Mouse (Mus musculus) lung, adult 18-20 months (tissue): Measurements from ENCODE around the gene Sipa1l1.
A peak's percentile ranks its signal among the peaks of the same experiment; 100 is the strongest.

Source experiments
- DNase-seq, 2 experiments: peaks; one replicate each; pipeline ENCODE4 v3.0.0; 2022; ENCODE audit warnings: mixed read lengths in 2 of 2

Gene Sipa1l1

GRCm38 (mm10) chr12:82298662-82299460, 129.7 kb downstream of the Sipa1l1 start:
- no peak for DNase-seq

DNA sequence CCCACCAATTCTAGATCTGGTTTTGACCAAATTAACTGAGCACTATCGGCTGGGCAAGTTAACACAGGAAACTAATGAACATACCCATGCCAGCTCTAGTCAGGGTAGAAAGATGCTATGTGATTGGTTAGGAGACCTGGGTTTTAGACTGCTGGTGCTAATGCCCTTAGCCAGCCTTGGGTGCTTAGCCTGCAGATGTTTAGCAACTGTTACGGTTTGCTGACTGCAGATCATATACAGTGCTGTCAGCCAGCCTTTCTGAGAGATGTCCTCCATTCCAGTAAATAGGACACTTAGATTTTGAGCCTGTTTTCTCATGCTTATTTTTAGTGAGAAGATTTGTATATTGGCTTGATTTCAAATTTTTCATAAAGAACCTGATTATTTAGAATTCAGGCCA, 135.0 kb downstream of the Sipa1l1 start:
- DNase-seq, result no peak

DNA sequence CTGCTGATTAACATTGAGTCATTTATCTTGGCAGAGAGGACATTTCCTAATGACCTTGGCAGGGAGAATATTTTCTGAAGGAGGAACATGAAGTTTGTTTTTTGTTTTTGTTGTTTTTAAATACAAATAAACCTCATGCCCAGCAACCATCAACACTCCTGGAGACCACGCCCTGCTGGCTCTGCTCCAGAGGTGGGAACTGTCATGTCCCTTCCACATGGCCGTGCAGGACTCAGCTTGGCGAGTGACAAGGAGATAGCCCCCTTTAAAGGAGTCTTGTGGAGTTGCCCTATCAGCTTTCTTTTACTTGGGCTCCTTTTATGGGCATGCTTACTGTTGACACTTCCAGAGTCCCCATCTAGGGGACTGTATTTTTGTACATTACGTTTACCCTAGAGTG, 136.9 kb downstream of the Sipa1l1 start:
- DNase-seq, result peak in 1 of 2 experiments; percentile 16

DNA sequence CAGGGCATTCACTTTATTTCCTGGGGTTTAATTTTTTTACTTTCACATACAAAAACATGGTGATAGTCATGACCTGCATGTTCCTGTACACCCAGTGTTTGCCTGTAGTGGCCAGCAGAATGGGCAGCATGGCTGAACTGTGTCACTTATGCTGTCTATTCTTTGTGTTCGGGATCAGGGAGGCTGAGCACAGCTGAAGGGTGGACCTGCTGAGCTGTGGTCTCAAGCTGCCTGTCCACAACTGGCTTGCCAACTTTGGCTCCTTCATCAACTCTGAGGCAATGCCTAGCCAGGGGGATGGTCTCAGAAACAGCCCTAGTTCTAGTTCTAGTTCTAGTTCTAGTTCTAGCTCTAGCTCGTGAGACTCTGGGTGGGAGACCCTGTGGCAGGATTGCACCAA, 142.5 kb downstream of the Sipa1l1 start:
- DNase-seq, result no peak

DNA sequence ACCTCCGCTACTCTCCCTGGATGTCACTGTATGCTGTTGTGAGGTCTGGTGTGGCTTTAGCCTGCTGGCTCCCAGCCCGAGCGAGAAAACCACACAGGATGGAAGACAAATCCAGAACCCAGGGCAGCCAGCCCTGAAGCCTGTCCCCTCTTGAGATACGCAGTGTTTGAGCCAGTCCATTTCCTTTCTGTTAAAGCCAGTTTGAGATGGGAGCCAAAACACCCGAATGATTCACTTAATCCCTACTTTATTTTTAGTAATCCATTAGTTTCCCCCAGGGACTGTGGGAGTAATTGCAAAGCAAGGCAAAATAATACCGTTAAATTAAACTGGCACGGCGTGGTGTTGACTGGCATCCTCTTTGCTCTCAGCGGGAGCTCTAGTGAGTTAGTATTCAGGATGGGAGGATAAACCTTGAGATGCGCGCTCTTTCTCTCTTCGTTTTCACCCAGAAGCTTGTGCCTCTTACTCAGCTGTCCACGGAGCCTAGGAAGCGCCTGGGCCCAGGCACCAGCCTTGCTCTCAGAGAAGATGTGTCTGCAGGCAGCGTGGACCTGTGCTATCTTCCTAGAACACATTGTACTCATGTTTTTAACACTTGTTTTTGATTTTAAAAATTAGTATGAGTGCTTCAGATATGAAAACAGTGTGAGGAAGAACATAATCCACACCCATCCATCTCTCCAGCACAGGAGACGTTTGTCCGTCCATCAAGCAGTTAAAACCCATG, 143.1 kb downstream of the Sipa1l1 start:
- DNase-seq, result peak in 1 of 2 experiments; percentile 8

- no peak for DNase-seq
Observed at GRCm38 (mm10) chr12:82313091-82313490, 144.0 kb downstream of the Sipa1l1 start.

- no peak for DNase-seq
Observed at GRCm38 (mm10) chr12:82319436-82320131, 150.5 kb downstream of the Sipa1l1 start.

DNA sequence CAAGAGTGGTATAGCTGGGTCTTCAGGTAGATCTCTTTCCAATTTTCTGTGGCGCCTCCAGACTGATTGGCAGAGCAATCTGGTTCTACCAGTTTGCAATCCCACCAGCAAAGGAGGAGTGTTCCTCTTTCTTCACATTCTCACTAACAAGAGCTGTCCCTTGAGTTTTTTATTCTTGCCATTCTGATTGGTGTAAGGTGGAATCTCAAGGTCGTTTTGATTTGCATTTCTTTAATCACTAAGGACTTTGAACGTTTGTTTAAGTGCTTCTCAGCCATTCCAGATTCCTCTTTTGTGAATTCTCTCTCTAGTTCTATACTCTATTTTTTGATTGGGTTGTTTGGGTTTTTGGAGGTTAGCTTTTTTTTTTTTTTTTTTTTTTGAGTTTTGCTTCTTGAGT, 151.1 kb downstream of the Sipa1l1 start:
- DNase-seq, result no peak

DNA sequence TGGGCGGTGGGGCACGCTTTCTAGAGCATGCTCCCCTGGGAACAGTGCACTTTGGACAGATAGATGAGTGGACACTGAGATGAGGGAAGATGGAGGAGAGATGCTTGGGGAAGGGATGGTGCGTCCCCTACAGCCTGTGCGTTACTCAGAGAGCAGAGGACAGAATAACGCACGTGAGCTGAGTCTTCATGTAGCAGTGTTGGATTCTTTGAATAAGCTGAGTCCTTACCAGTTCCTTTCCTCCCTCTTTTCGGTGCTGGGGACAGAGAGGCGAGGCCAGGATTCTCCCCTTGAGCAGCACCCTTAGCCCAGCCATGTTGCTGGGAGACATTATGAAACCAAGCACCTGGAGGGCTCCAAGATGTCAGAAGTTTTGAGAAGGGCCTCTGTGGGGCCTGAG, 152.3 kb downstream of the Sipa1l1 start:
- no peak for DNase-seq

DNA sequence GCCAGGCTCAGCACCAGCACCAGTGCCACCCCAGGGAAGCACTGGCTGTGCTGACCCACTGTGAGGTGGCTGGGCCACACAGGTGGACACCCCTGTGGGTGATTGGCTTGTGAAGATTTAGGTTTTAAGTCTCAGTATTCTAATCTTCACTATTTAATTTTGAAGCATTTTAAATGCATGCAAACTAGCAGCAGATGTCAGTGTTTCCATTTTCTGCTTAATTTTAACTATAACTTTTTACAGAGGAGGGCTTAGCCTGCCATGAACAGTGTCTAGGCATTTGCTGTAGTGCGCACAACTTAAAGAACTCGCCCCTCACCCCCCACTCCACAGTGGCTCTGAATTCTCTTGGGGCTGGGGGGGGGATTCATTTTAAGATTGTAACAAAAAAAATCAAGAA, 152.7 kb downstream of the Sipa1l1 start:
- DNase-seq, result no peak

DNA sequence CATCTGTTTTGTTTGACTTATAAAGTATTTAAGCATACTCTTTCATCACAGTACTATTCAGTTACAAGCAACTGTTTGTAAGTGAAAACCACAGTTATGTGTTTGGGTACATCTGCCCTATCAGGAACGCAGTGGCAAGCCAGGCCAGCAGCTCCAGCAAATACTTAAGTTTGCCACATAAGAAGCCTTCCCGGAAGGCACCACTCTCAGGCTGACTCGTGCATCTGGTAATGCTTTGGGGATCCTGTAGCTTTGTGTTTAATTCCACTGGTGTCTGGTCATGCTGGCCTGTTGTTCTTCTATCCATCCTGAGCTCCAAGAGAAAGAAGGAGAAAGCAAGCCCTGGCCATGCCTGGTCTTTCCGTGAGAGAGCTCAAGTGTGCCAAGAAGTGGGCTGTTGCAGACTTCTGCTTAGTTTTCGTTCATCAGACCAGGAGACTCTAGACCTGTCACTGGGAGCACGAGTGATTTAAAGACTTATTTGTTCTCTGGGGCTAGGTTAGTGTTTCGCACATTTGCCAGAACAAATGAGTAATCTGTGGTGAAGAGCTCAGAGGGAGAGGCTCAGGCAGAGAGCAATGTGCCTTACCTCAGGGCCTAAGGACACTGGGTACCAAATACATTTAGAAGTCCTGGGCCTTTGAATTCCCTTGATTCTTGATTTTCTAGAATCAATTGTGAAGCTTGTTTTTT, 153.8 kb downstream of the Sipa1l1 start:
- DNase-seq, result no peak

DNA sequence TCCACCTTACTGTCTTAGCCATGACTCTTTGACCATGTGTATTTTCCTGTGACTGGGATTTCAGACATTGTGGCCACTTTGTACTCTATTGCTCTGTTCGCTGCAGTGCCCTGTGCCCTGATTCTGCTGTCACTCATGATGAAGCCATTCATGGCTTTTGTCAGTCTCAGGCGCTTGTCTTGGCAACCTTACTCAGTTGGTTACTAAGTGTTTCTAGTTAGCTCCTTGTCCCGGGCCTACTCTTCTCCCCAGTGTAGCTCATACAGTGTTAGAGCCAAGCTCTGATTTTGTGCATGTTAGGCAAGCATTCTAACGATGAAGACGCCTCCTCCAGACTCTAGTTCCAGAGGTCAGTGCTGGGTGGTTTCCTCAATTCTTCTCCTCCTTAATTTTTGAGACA, 155.5 kb downstream of the Sipa1l1 start:
- no peak for DNase-seq

DNA sequence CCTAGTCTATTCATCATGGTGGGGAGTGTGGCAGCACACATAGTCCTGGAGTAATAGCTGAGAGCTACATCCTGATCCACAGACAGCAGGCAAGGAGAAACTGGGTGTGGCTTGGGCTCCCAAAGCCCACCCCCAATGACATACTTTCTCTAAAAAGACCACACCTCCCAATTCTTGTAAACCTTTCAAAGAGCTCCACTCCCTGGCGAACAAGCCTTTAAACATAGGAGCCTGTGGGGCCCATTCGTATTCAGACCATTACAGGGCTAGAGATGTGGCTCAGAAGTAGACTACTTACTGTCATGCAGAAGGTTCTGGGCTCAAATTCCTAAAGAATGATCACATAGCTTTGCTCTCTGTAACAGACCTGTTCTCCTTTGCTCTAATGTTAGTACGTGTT, 156.4 kb downstream of the Sipa1l1 start:
- DNase-seq, result no peak

GRCm38 (mm10) chr12:82326438-82326837, 157.3 kb downstream of the Sipa1l1 start:
- no peak for DNase-seq

DNA sequence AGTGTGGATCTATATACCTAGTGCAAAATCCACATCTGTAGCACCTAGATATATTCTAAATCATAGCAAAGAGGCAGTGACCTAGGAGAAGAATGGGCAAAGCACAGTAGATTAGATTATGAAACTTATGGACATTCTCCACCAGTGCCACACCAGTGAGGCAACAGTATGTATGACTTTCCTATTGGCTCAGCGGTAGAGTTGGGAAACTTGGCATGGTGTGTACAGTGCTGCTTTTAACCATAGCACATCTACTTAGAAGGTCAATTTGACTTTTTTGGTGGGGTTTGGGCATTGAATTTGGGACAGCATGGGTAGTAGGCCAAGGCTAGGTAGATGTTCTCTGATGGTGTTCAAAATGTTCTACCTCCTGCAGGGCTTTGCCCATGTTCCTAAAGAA, 159.0 kb downstream of the Sipa1l1 start:
- DNase-seq, result no peak

- DNase-seq, result no peak
Observed at GRCm38 (mm10) chr12:82332836-82333614, 163.9 kb downstream of the Sipa1l1 start.

- no peak for DNase-seq
Observed at GRCm38 (mm10) chr12:82333999-82334398, 164.9 kb downstream of the Sipa1l1 start.

DNA sequence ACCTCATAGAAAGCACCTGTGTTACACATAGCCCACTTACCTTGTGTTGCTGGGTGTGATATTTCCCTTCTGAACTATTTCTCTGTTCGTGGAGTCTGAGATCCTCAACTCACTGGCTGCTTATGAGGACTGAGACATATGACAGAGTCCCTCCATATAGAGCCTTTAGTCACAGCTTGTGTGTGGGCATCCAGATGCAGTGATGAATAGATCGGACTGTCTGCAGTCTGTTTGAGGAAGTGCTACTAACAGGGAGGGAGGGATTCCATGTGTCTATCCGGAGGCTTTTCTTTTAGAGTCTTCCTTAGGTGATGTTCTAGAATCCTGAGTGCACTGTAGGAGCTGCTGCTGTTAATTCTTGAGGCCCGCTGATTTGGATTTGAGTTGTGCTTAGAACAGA, 165.4 kb downstream of the Sipa1l1 start:
- DNase-seq, result no peak

GRCm38 (mm10) chr12:82335095-82335494, 166.0 kb downstream of the Sipa1l1 start:
- no peak for DNase-seq

GRCm38 (mm10) chr12:82338550-82338949, 169.4 kb downstream of the Sipa1l1 start:
- no peak for DNase-seq

- DNase-seq, result peak in 1 of 2 experiments; percentile 24
Observed at GRCm38 (mm10) chr12:82339221-82339861, 170.2 kb downstream of the Sipa1l1 start.
